Mouse (Mus musculus): ENCODE measurements around the gene Ebf1. TPM values are rescaled to one million over a fixed set of nuclear protein-coding genes. Genes with fewer than 3 reads are reported as not detected.
A peak's percentile ranks its signal among the peaks of the same experiment; 100 is the strongest.

Gene Ebf1
- total RNA-seq, 1 experiment from 2014 or later, result 35.5 TPM

GRCm38 (mm10) chr11:44837592-44837991 is 220.5 kb downstream of the Ebf1 start:
- no peak for DNase-seq

- no peak for DNase-seq
Measured at GRCm38 (mm10) chr11:44841127-44842056, 224.3 kb downstream of the Ebf1 start.

DNA sequence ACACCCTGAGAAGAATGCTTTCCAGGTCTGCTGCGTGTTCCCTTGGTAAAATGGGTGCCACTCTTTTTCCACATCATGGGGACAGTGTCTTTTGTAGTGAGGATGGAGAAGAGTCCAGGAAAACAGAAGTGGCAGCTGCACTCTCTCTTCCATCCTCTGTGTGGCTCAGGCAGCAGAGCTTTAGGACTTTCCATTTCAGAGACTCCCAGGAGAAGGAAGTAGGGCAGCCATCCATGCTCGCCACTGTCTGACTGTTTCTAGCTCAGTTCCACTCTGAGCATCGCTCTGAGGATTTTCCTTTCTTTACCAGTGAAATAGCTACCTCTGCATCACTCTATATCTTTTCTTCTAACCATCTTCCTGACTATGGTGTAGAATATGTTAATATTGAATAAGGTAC is 234.8 kb downstream of the Ebf1 start:
- DNase-seq, result no peak

DNA sequence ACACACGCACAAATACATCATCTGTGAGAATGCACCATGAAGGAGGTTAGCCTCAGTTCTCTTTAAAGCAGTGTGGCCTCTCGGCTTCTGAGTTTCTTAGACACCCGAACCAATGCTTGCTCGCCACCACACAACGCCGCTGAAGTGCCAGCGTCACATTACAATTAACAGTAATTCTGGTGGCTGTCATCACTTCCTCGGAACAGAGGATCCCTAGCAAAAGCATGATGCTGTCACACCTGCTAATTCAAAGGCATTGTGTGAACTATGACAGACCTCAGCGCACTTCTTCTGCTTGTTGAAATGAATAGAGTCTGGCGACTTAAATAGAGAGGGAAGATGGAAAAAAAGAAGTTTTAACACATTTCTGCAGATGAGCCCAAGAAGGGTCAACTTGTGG is 235.8 kb downstream of the Ebf1 start:
- no peak for DNase-seq

- DNase-seq, result peak; percentile 69
Measured at GRCm38 (mm10) chr11:44854496-44854895, 237.4 kb downstream of the Ebf1 start.

DNA sequence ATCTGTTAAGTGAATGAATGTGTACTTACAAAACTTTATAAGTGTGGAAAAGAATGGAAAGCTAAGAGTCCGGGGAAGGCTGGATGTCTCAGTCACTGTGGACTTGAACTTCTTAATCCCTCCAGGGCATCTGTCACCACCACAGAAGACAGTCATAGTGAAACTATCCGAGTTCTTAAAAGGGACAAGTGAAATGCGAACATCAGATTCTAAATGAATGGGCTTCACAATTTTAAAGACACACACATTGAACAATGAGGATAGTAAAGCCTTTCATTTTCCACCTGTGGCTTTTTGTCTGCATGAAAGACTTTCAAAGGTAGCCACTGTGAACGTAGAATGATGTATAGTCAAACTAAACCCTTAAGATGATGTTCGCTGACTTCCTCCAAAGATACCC is 244.0 kb downstream of the Ebf1 start:
- no peak for DNase-seq

GRCm38 (mm10) chr11:44863910-44864309 is 246.8 kb downstream of the Ebf1 start:
- no peak for DNase-seq

GRCm38 (mm10) chr11:44866476-44867149 is 249.5 kb downstream of the Ebf1 start:
- DNase-seq, result no peak

DNA sequence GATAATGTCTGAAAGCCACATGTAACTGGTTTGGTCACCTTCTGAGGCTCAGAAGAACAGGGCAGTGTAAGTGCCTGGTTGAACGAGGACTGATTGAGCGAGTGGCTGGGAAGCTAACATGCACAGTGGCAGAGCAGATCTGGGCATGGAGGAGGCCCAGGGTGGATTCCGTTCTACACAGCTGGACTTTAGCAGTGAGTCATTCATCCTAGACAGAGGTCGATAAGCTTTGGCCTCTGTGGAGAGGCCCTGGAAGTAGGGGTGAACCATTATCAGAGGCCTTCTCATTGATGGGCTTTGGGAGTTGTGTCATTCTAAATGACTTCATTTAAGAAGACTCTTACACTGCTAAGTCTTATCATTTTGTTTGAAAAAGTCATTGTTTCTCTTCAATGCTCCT is 250.3 kb downstream of the Ebf1 start:
- no peak for DNase-seq

DNA sequence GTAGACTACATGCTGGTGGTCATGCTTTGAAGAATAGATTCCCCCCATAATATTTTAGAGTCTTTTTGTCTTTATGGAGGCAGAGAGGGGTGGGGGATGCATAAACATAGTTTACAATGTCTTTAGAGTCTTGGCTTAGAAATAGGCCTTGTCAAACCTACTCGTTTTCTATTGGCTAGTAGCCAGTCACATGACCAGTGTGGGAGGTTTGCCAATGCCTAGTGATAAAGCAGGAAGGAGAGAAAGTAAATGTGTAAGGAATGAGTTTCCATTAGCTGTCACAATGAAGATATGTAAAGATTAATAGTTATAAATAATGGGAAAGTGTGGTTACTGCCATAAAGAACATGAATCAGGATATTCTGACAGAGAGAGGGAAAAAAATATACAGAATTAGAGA is 256.8 kb downstream of the Ebf1 start:
- DNase-seq, result no peak

DNA sequence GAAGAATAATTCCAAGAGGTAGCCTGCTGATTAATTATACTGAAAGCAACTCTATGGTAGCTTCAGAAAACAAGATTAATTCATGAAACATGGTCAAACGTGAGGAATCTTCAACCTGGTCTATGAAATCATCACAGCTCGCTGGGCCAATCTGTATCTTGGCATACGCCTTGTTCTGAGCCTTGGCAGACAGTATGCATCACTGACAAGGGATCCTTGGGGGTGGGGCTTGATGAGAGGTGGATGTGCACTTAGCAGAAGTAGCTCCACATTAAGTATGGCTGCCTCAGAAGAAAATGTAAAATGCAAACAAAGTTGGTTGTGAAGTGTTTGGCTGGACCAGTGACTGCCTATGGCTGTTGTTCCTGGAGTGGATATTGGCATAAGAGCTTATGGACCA is 258.1 kb downstream of the Ebf1 start:
- no peak for DNase-seq

- no peak for DNase-seq
Measured at GRCm38 (mm10) chr11:44881056-44881683, 264.1 kb downstream of the Ebf1 start.

DNA sequence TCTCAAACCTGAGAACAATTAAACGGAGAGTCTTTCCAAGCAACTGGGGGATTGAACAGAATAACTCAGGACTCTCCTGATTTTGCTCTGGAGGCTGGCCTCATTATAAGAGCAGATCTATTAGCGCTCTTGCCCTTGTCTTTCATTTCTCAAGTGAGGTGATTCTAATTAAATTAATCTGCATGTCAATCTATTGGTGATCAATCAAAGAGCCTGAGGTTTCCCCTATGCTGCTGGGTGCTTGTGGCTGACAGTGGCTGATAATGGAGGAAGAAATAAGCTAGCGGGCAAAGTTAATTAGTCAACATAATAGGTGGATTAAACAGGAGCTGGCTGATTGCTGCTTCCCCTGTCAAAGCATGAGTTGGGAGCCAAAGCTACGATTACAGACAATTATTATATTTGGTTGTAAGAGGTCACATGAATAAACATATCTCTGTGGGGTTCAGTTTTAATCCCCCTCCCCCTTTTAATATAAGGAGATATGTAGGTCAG is 265.4 kb downstream of the Ebf1 start:
- no peak for DNase-seq

DNA sequence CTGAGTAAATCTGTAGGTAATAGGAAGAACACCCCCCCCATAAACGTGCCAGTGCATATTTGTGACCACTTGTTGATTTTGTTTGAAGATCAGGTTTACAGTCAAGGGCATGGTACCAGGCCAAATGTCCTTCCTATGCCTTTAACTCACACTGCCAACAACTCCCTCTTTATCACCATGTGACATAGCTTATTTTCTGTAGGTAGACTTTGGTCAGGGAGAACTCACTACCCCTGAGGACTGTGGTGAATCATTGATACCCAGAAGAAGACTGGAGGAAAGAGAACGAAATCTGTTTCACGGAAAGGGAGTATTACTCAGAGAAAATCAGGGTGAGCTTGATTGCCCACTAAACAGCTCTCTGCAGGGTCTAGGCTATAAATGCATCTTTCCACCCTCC is 267.2 kb downstream of the Ebf1 start:
- no peak for DNase-seq

- no peak for DNase-seq
Measured at GRCm38 (mm10) chr11:44886897-44887296, 269.8 kb downstream of the Ebf1 start.

- no peak for DNase-seq
Measured at GRCm38 (mm10) chr11:44887691-44888090, 270.6 kb downstream of the Ebf1 start.

DNA sequence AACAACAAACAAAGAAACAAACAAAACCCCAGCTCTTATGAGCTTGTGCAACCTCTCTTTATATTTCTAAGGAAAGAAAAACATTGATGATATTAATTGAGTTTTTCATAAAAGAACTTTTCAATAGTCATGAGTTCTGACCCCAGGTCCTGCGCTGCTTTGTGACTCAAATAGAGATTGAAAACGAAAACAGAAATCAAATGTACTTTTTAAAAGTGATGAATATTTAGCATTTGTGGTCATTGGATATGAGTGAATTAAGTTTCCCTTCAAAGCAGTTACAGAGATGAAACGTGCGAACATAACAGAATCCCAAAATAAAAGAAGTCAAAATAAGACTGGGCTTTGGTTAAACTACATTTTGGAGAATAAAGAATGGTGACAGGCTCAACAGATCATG is 271.3 kb downstream of the Ebf1 start:
- DNase-seq, result no peak

DNA sequence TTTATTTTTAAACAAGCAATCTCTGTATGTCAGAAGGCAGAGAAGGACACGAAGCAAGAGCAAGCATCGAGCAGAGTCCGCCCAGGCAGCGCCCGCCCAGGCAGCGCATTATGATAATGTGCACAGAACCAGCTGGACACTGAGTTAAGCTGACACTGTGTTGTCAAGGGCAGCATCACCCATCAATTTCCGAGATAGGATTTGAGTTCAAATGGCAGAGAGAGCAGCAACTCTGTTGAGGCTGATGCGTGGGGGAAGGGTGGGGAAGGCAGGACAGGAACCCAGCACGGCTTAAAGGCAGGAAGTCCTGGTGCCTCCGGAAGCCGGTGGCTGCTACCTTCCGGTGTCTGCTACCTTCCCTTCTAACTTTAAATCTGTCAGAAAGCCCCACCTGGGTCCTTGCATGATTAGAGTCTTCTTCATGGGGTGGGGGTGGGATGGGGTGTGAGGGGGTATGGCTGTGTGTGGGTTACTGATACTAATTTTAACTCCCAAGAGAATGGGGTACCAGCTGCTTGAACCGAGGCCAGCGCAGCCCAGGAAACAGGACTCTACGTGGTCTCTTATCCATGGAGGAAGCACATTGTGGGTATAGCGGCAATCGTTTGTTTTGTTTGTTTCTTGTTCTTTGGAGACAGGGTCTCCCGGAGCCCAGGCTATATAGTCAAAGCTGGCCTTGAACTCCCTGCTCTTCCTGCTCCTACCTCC is 275.9 kb downstream of the Ebf1 start:
- peak; percentile 62 for DNase-seq

DNA sequence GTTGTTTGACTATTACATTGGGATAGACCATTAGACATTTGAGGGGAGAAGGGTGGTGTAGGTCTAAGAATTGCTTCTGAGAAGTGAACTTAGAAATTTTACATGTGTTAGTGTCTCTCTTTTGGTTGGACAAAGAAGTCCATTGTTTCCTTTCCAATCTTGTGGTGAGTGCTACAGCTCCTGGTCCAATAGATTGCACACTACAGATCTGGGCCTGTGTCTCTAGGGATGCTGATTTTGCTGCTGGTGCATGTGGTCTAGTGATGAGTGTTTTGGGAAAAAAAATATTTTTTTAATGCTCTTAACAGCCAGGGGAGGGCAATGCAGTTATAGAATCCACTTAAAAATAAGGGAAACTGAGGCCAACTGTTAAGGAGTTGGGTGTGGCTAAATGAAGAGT is 276.9 kb downstream of the Ebf1 start:
- no peak for DNase-seq

DNA sequence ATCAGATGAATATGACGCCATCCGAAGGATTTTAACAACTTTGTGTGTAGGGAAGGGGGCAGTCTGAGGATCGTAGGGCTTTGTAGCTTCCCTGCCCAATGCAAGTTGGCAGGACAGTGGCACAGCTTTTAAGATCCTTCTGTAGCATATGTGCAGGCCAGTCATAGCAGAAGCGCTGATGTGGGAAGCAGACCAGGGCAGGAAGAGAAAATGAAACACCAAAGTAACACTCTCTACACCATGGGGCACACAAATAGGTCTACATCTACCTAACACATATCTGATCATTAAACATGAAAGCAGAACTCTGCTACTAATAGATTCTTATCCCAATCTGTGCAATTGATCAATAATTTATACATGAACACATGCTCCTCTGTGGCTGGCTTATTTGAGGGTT is 277.7 kb downstream of the Ebf1 start:
- DNase-seq, result no peak

GRCm38 (mm10) chr11:44895893-44896292 is 278.8 kb downstream of the Ebf1 start:
- DNase-seq, result no peak

DNA sequence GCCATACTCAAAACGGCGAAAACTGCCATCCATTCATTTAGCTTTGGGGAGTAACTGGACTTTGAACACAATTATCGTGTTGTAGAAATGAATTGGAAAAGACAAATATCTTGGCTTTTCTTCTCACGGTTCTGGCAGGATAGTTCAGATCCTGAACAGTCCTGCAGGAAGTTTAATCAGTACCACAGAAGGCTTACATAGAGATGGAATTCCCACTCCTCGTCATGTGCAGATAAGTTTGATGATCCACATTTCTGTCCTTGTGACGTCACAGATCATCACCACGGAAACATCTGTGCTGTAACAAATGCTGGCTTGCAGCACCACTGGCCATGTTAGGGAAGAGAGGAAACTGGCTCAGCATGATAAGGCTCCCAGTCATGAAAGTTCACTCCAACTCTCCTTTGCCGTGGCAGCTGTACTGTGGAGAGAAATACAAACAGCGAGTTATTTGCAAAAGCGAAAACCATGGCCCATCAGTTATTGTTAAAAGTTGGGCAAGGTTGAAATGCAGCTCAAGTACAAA is 280.1 kb downstream of the Ebf1 start:
- DNase-seq, result peak; percentile 26

Data from adrenal gland, postnatal 14 days (tissue).